Mouse (Mus musculus): ENCODE data around the gene Dok7. TPM values are rescaled to one million over a fixed set of nuclear protein-coding genes. Genes with fewer than 3 reads are reported as not detected.

The Dok7 gene
- polyA plus RNA-seq, 1 experiment from 2014 or later, result 7.2 TPM

DNA sequence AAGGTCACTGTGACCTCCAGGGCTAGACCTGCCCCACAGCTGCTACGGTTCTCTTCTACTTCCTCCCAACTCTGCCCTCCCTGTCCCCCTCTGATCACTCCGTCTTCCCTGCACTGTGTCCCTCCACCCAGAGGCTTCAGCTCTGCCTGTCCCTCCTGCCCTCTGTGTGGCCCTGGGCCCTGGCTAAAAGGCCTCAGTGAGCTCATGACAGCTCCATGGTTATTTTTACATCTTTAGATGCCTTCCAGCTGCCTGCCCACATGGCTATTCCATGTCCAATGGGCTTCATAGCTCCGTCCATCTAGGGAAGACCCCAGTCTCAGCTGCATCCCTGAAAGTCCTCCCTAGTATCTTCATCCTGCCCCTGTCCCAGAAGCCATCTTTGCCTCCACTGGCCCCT lies 3.5 kb downstream of the Dok7 start:
- Histone ChIP-seq H3K27me3 (0 out of 2 replicates have a peak, but pooled peaks cover 4% of the 10 kb centered on the region), H3K27ac (replicated peaks) (no peak overlapping the region), H3K9ac (replicated peaks) (no peak overlapping the region), H3K4me1 (peaks cover 20% of the 10 kb centered on the region), H3K36me3 (no peaks in the 10 kb centered on the region), H3K4me2 (replicated peaks) (no peak overlapping the region), H3K4me3 (no peak overlapping the region), H3K9me3 (no peaks in the 10 kb centered on the region)
- ATAC-seq (replicated peaks), result no peak
- 82% methylated on average over 3 of the region's 3 CpGs for WGBS

DNA sequence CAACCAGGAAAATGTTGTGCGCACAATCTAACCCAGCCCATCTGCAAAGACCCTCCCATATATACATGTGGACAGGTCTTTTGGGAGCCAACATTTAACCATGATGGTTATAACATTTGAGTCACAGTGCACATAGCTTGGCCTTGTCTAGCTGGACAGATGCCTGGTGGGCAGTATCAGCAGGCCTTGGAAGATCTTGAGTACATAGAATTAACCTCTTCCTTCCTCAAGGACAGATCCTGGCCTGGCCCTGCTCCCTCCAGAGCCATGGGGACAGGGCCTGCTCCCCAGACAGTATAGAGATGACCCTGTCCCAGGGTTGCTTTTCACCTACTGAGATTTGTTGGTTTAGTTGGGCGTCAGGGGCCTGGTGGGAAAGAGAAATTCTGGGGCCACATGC lies 13.3 kb downstream of the Dok7 start:
- no peak overlapping the region for H3K27ac ChIP-seq (replicated peaks)
- H3K9me3 ChIP-seq, result no peaks in the 10 kb centered on the region
- no peak overlapping the region for H3K9ac ChIP-seq (replicated peaks)
- 95% methylated on average over 2 of the region's 2 CpGs for WGBS
- H3K4me2 ChIP-seq (replicated peaks), result no peak overlapping the region
- H3K4me1 ChIP-seq, result peaks cover 11% of the 10 kb centered on the region
- H3K36me3 ChIP-seq, result no peaks in the 10 kb centered on the region
- ATAC-seq (replicated peaks), result no peak
- H3K4me3 ChIP-seq, result no peak overlapping the region
- no peaks in the 10 kb centered on the region for H3K27me3 ChIP-seq

GRCm38 (mm10) chr5:35070314-35070713 lies 13.7 kb downstream of the Dok7 start:
- WGBS, result 89% methylated on average over 8 of the region's 8 CpGs
- H3K27me3 ChIP-seq, result no peaks in the 10 kb centered on the region
- H3K4me2 ChIP-seq (replicated peaks), result no peak overlapping the region
- H3K9me3 ChIP-seq, result no peaks in the 10 kb centered on the region
- H3K36me3 ChIP-seq, result no peaks in the 10 kb centered on the region
- H3K27ac ChIP-seq (replicated peaks), result peak overlapping the region; percentile 60; the same call in 1 of the 2 replicates
- no peak for ATAC-seq (replicated peaks)
- H3K4me1 ChIP-seq, result peaks cover 11% of the 10 kb centered on the region
- H3K9ac ChIP-seq (replicated peaks), result no peak overlapping the region
- H3K4me3 ChIP-seq, result no peak overlapping the region

- Histone ChIP-seq H3K36me3 (no peaks in the 10 kb centered on the region), H3K4me3 (no peak overlapping the region), H3K27me3 (no peaks in the 10 kb centered on the region), H3K4me2 (replicated peaks) (no peak overlapping the region), H3K9me3 (no peaks in the 10 kb centered on the region), H3K9ac (replicated peaks) (no peak overlapping the region), H3K4me1 (peaks cover 11% of the 10 kb centered on the region), H3K27ac (replicated peaks) (peak overlapping the region; percentile 60)
- 35% methylated on average over 7 of the region's 7 CpGs for WGBS
- ATAC-seq (replicated peaks), result peak; percentile 66
These were observed 14.4 kb downstream of the Dok7 start for GRCm38 (mm10) chr5:35070953-35071352.

DNA sequence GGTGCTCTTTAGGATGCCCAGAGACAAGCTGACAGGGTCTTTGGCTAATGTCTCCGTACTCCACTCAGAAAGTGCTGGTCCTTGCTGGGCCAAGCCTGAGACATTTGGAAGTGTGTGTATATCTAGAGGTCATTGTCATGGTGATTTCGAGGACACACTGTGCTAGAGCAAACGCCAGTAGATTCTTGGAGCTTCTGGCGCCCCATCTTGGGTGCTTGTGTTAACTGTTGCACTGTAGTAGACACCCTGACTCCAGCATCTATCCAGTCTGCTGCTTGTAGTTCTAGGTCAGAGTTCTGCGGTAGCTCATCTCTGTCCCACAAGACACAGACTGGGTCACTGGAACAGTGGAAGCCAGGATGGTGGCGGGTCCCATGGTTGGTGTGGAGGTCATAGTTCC lies 15.3 kb downstream of the Dok7 start:
- H3K4me3 ChIP-seq, result no peak overlapping the region
- no peak overlapping the region for H3K9ac ChIP-seq (replicated peaks)
- no peaks in the 10 kb centered on the region for H3K36me3 ChIP-seq
- H3K27ac ChIP-seq (replicated peaks), result no peak overlapping the region
- peaks cover 11% of the 10 kb centered on the region for H3K4me1 ChIP-seq
- H3K27me3 ChIP-seq, result no peaks in the 10 kb centered on the region
- 94% methylated on average over 6 of the region's 6 CpGs for WGBS
- ATAC-seq (replicated peaks), result no peak
- no peaks in the 10 kb centered on the region for H3K9me3 ChIP-seq
- no peak overlapping the region for H3K4me2 ChIP-seq (replicated peaks)

- no peak for ATAC-seq (replicated peaks)
- Histone ChIP-seq H3K4me2 (replicated peaks) (no peak overlapping the region), H3K9ac (replicated peaks) (no peak overlapping the region), H3K4me1 (peaks cover 11% of the 10 kb centered on the region), H3K9me3 (no peaks in the 10 kb centered on the region), H3K4me3 (no peak overlapping the region), H3K36me3 (no peaks in the 10 kb centered on the region; the same call in 1 of the 2 replicates), H3K27me3 (no peaks in the 10 kb centered on the region), H3K27ac (replicated peaks) (no peak overlapping the region)
- WGBS, result 88% methylated on average over 11 of the region's 11 CpGs
These were observed 16.7 kb downstream of the Dok7 start for GRCm38 (mm10) chr5:35073235-35073634.

- Histone ChIP-seq H3K4me2 (replicated peaks) (no peak overlapping the region), H3K4me3 (no peak overlapping the region), H3K9me3 (no peaks in the 10 kb centered on the region), H3K4me1 (peaks cover 11% of the 10 kb centered on the region), H3K9ac (replicated peaks) (no peak overlapping the region), H3K27me3 (0 out of 2 replicates have a peak, but pooled peaks cover 1% of the 10 kb centered on the region), H3K27ac (replicated peaks) (no peak overlapping the region), H3K36me3 (no peaks in the 10 kb centered on the region; the same call in 1 of the 2 replicates)
- 74% methylated on average over 9 of the region's 9 CpGs for WGBS
- ATAC-seq (replicated peaks), result no peak
These were observed 17.4 kb downstream of the Dok7 start for GRCm38 (mm10) chr5:35073992-35074391.

GRCm38 (mm10) chr5:35076369-35076768 lies 19.8 kb downstream of the Dok7 start:
- H3K36me3 ChIP-seq, result no peaks in the 10 kb centered on the region; the same call in 1 of the 2 replicates
- no peak overlapping the region for H3K9ac ChIP-seq (replicated peaks)
- H3K4me3 ChIP-seq, result no peak overlapping the region
- ATAC-seq (replicated peaks), result no peak
- peaks cover 2% of the 10 kb centered on the region; the same call in 1 of the 2 replicates for H3K4me1 ChIP-seq
- 97% methylated on average over 1 of the region's 1 CpGs for WGBS
- H3K9me3 ChIP-seq, result no peaks in the 10 kb centered on the region
- H3K4me2 ChIP-seq (replicated peaks), result no peak overlapping the region
- H3K27ac ChIP-seq (replicated peaks), result no peak overlapping the region
- H3K27me3 ChIP-seq, result 0 out of 2 replicates have a peak, but pooled peaks cover 3% of the 10 kb centered on the region

- no peak for ATAC-seq (replicated peaks)
- Histone ChIP-seq H3K4me1 (no peaks in the 10 kb centered on the region), H3K9ac (replicated peaks) (no peak overlapping the region), H3K4me2 (replicated peaks) (no peak overlapping the region), H3K27ac (replicated peaks) (no peak overlapping the region), H3K9me3 (no peaks in the 10 kb centered on the region), H3K36me3 (no peaks in the 10 kb centered on the region; the same call in 1 of the 2 replicates), H3K4me3 (no peak overlapping the region), H3K27me3 (0 out of 2 replicates have a peak, but pooled peaks cover 3% of the 10 kb centered on the region)
- WGBS, result 28% methylated on average over 18 of the region's 18 CpGs
These were observed 22.5 kb downstream of the Dok7 start for GRCm38 (mm10) chr5:35079101-35079500.

GRCm38 (mm10) chr5:35084913-35085312 lies 28.3 kb downstream of the Dok7 start:
- Histone ChIP-seq H3K9ac (replicated peaks) (no peak overlapping the region), H3K9me3 (no peaks in the 10 kb centered on the region), H3K27me3 (no peaks in the 10 kb centered on the region), H3K4me2 (replicated peaks) (no peak overlapping the region), H3K27ac (replicated peaks) (no peak overlapping the region), H3K4me1 (no peaks in the 10 kb centered on the region), H3K4me3 (no peak overlapping the region), H3K36me3 (no peaks in the 10 kb centered on the region)
- 73% methylated on average over 3 of the region's 3 CpGs for WGBS
- no peak for ATAC-seq (replicated peaks)

DNA sequence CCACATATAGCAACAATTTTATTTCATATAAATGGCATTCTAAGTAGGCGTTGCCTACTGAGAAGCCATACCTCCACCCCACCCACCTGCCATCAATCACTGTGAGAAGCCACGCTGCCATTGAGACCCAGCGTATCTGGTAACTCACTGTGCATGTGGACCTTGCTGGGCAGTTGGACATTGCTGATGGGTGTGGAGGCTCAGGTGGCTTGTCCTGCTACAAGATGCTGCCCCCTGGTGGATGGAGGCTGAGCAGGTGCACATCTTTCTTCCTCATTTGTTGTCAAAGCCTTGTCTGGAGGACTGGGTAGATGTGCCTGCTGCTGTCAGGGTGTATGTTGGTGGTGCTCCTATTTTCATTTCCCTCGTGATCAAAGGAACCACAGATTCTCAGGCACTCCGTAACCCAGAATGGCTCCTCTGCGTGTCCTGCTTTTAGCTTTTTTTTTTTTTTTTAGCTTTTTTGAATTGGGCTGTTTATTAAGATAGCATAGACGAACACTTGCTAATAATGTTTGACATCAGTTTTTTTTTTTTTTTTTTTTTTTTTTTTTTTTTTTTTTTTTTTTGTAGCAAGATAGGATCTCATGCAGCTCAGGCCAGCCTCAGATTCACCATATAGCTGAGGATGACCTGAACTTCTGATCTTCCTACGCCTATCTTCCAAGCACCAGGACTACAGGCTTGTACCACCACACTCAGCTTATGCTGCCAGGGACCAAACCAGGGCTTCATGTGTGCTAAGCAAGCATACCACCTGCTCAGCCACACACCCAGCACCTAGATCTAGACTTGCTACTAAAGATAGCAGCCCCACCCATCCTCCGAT lies 32.4 kb downstream of the Dok7 start:
- H3K36me3 ChIP-seq, result peaks cover 27% of the 10 kb centered on the region
- ATAC-seq (replicated peaks), result no peak
- H3K4me3 ChIP-seq, result no peak overlapping the region
- no peak overlapping the region for H3K9ac ChIP-seq (replicated peaks)
- H3K4me2 ChIP-seq (replicated peaks), result no peak overlapping the region
- WGBS, result 68% methylated on average over 9 of the region's 9 CpGs
- H3K4me1 ChIP-seq, result no peaks in the 10 kb centered on the region
- H3K27ac ChIP-seq (replicated peaks), result no peak overlapping the region
- H3K9me3 ChIP-seq, result no peaks in the 10 kb centered on the region
- no peaks in the 10 kb centered on the region for H3K27me3 ChIP-seq

DNA sequence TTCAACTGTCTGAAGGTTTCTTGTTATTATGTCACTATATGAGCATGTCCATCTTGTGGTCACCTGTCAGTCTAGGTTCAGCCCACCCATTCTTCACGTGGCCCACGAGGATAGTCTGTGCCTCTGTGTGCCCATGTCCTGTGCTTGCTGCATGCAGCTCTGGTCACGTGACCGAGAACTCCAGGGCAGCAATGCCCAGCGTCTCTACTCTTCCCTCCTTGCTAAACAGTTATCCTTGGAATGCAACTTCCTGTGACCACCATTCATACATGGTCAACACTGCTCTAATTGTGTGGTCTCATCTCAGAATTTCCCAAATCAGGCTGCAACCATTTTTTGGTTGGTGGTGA lies 33.0 kb downstream of the Dok7 start:
- 81% methylated on average over 5 of the region's 5 CpGs for WGBS

DNA sequence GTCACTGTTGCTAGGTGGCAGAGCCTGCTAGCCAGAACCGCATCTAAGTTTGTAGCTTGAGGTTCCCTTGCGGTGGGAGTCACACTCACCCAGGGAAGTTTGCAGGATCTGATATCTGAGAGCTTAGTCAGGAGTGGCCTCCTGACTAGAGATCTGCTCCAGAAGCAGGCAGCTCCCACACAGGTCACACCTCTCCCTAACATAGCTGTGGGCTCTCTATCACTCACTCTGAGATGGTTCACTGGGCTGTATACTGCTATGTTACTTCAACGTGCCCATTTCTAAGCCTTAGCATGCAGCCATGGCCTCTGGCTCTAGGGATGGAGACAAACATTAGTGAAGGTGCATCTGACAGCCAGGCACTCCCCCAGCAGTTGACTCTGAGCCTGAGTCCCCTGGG lies 35.1 kb downstream of the Dok7 start:
- no peaks in the 10 kb centered on the region for H3K9me3 ChIP-seq

More for the DNA sequence above, 33.0 kb downstream of the Dok7 start:
- Histone ChIP-seq H3K9me3 (no peaks in the 10 kb centered on the region), H3K4me2 (replicated peaks) (no peak overlapping the region), H3K4me3 (no peak overlapping the region), H3K36me3 (peaks cover 31% of the 10 kb centered on the region), H3K27me3 (no peaks in the 10 kb centered on the region), H3K4me1 (no peaks in the 10 kb centered on the region), H3K27ac (replicated peaks) (no peak overlapping the region), H3K9ac (replicated peaks) (no peak overlapping the region)
- no peak for ATAC-seq (replicated peaks)

More for the DNA sequence above, 35.1 kb downstream of the Dok7 start:
- Histone ChIP-seq H3K9ac (replicated peaks) (no peak overlapping the region), H3K36me3 (peaks cover 51% of the 10 kb centered on the region), H3K27me3 (no peaks in the 10 kb centered on the region), H3K4me1 (no peaks in the 10 kb centered on the region), H3K4me2 (replicated peaks) (no peak overlapping the region), H3K4me3 (no peak overlapping the region), H3K27ac (replicated peaks) (no peak overlapping the region)
- WGBS, result 90% methylated on average over 3 of the region's 3 CpGs
- no peak for ATAC-seq (replicated peaks)

Measured in forebrain, embryonic 15.5 days (tissue).